Mouse (Mus musculus) liver, embryonic 14.5 days (tissue): ENCODE data around the gene Lag3. TPM values are rescaled to one million over a fixed set of nuclear protein-coding genes. Genes with fewer than 3 reads are reported as not detected.
A peak's percentile ranks its signal among the peaks of the same experiment; 100 is the strongest.

ENCODE experiments used
- ATAC-seq: fragments of 200-750 bp; cut with Nextera tagmentation; 2 replicates; pipeline ENCODE4 v1.8.0; 2017; ENCODE audit warnings: moderate number of reproducible peaks, mild to moderate bottlenecking, moderate library complexity; ENCODE audit not compliant: insufficient read depth
- DNase-seq, 3 experiments: peaks; one replicate each; pipeline ENCODE4 v3.0.0-alpha.2; 2012 to 2013; ENCODE audit warnings: low read depth in 3 of 3, low spot score in 3 of 3
- H3K27ac ChIP-seq: fragments of 300-500 bp; sonication (generic); 2 replicates; pipeline ENCODE4 v1.5.1; 2014; ENCODE audit warnings: moderate library complexity, mild to moderate bottlenecking, control low read depth, inconsistent platforms
- H3K27me3 ChIP-seq: fragments of 300-500 bp; sonication (generic); 2 replicates; pipeline ENCODE4 v1.6.1; 2014; ENCODE audit warnings: mild to moderate bottlenecking, low read length, moderate library complexity; ENCODE audit not compliant: control insufficient read depth, insufficient read depth
- H3K36me3 ChIP-seq: fragments of 300-500 bp; sonication (generic); replicated peaks from 2 replicates; pipeline ENCODE4 v1.6.1; 2014; ENCODE audit warnings: low read depth; ENCODE audit not compliant: control insufficient read depth, insufficient read depth
- H3K4me1 ChIP-seq, 2 experiments: fragments of 200-500 bp in 1 of 2; fragments of 300-500 bp in 1 of 2; sonication (generic) in 1 of 2; replicated peaks; 2 replicates each; pipeline ENCODE4 v1.6.1; 2012 to 2014; ENCODE audit warnings: antibody characterized with exemption in 1 of 2, inconsistent platforms in 1 of 2, low read length in 1 of 2; ENCODE audit not compliant: control insufficient read depth in 2 of 2, insufficient read depth in 2 of 2
- H3K4me2 ChIP-seq: fragments of 300-500 bp; sonication (generic); 2 replicates; pipeline ENCODE4 v1.6.1; 2014; ENCODE audit warnings: low read depth, mild to moderate bottlenecking, control low read depth, moderate library complexity
- H3K4me3 ChIP-seq, 2 experiments: fragments of 200-500 bp in 1 of 2; fragments of 300-500 bp in 1 of 2; sonication (generic) in 1 of 2; 2 replicates each; pipeline ENCODE4 v1.5.1; 2012 to 2014; ENCODE audit warnings: low read depth in 2 of 2, low read length in 2 of 2, mild to moderate bottlenecking in 2 of 2, control low read depth in 1 of 2, inconsistent platforms in 1 of 2, moderate library complexity in 1 of 2; ENCODE audit not compliant: insufficient read depth in 1 of 2
- H3K9ac ChIP-seq: fragments of 300-500 bp; sonication (generic); replicated peaks from 2 replicates; pipeline ENCODE4 v1.6.1; 2014; ENCODE audit warnings: mild to moderate bottlenecking, control low read depth, moderate library complexity
- H3K9me3 ChIP-seq: fragments of 300-500 bp; sonication (generic); 2 replicates; pipeline ENCODE4 v1.6.1; 2016; ENCODE audit warnings: low read length, mixed read lengths; ENCODE audit not compliant: control insufficient read depth
- CTCF ChIP-seq: IDR thresholded peaks from 2 replicates; pipeline ENCODE4 v1.5.1; 2016; ENCODE audit warnings: antibody characterized with exemption, low read depth, control low read depth
- EP300 ChIP-seq: IDR thresholded peaks from 2 replicates; pipeline ENCODE4 v1.6.1; 2016; ENCODE audit warnings: antibody characterized with exemption, low read depth
- WGBS: fragments of 180-500 bp; shearing (Covaris S2); extraction: QIAGEN DNeasy Blood & Tissue Kit; methylation state at CpG from one replicate; pipeline ENCODE4 v1.1.7; 2014; ENCODE audit not compliant: insufficient replicate concordance; 5-methylcytosine and 5-hydroxymethylcytosine counted together
- polyA plus RNA-seq, 2 experiments: library from polyadenylated mRNA; depleted of rRNA in 1 of 2; stranded (reverse) in 1 of 2; unstranded in 1 of 2; fragments of >200 nt; fragmentation: Nextera tagmentation in 1 of 2; extraction: Ambion mirVana in 1 of 2; gene quantifications; 2 replicates each; pipeline versions ENCODE4 v1.2.1 to v1.2.3; 2012 to 2014

The Lag3 gene
- polyA plus RNA-seq, 2 experiments, result 0.11 to 0.17 TPM

- TF ChIP-seq CTCF, result no peak
- no peak for TF ChIP-seq EP300
- Histone ChIP-seq H3K4me2 (0 out of 2 replicates have a peak overlapping the region, but pooled peaks have one; percentile 20), H3K4me1 (peaks cover 0 to 11% of the 10 kb centered on the region in 2 experiments; a peak in 2 of 4 replicates), H3K9me3 (no peaks in the 10 kb centered on the region), H3K36me3 (no peaks in the 10 kb centered on the region), H3K27me3 (peaks cover 53% of the 10 kb centered on the region), H3K27ac (no peak overlapping the region), H3K9ac (no peak overlapping the region), H3K4me3 (no peak overlapping the region)
- DNase-seq, result no peak
- WGBS, result 31% methylated on average over 9 of the region's 9 CpGs
- ATAC-seq, result no peak
Observed at GRCm38 (mm10) chr6:124920318-124921085, 9.0 kb upstream of the Lag3 start.

GRCm38 (mm10) chr6:124919695-124920317 is 8.3 kb upstream of the Lag3 start, which contains the start of gene Ptms:
TSS of gene Ptms (minus strand) at chr6:124920103.
- TF ChIP-seq CTCF, result no peak
- no peak for TF ChIP-seq EP300
- Histone ChIP-seq H3K36me3 (no peaks in the 10 kb centered on the region), H3K27ac (no peak within 1 kb of the TSS), H3K9ac (no peak within 1 kb of the TSS), H3K9me3 (no peaks in the 10 kb centered on the region), H3K4me3 (peak within 1 kb of the TSS in 1 of 2 experiments; percentile 18; a peak in 1 of 4 replicates), H3K27me3 (peaks cover 60% of the 10 kb centered on the region), H3K4me1 (peaks cover 0 to 6% of the 10 kb centered on the region in 2 experiments; a peak in 2 of 4 replicates), H3K4me2 (peak within 1 kb of the TSS; percentile 20; the same call in 1 of the 2 replicates)
- 12% methylated on average over 13 of the region's 13 CpGs for WGBS
- DNase-seq (peak; percentile 46 to 52 (median 48)), ATAC-seq (peak; percentile 52)

- peaks cover 66% of the 10 kb centered on the region for H3K27me3 ChIP-seq
- H3K9me3 ChIP-seq, result no peaks in the 10 kb centered on the region
- 22% methylated on average over 13 of the region's 14 CpGs for WGBS
- peaks cover 0 to 6% of the 10 kb centered on the region in 2 experiments; a peak in 2 of 4 replicates for H3K4me1 ChIP-seq
- H3K27ac ChIP-seq, result no peak overlapping the region
- peak overlapping the region; percentile 15; the same call in 1 of the 2 replicates for H3K4me2 ChIP-seq
- no peak overlapping the region for H3K4me3 ChIP-seq
- DNase-seq (no peak), ATAC-seq (no peak)
- no peak for TF ChIP-seq CTCF
- TF ChIP-seq EP300, result no peak
- no peaks in the 10 kb centered on the region for H3K36me3 ChIP-seq
- H3K9ac ChIP-seq, result no peak overlapping the region
Observed at GRCm38 (mm10) chr6:124918890-124919627, 7.6 kb upstream of the Lag3 start.

- Histone ChIP-seq H3K4me3 (peak overlapping the region; percentile 28 to 70; a peak in 3 of 4 replicates), H3K4me2 (peak overlapping the region; percentile 83), H3K36me3 (no peaks in the 10 kb centered on the region), H3K4me1 (peaks cover 0 to 6% of the 10 kb centered on the region in 2 experiments; a peak in 2 of 4 replicates), H3K9ac (no peak overlapping the region), H3K9me3 (no peaks in the 10 kb centered on the region), H3K27ac (no peak overlapping the region), H3K27me3 (peaks cover 66% of the 10 kb centered on the region)
- 15% methylated on average over 7 of the region's 7 CpGs for WGBS
- TF ChIP-seq EP300, result no peak
- TF ChIP-seq CTCF, result no peak
- no peak for ATAC-seq
- DNase-seq, result no peak
Observed at GRCm38 (mm10) chr6:124918331-124918690, 6.8 kb upstream of the Lag3 start.
